Mouse (Mus musculus): ENCODE measurements around the gene Slc22a6.

Gene Slc22a6

GRCm38 (mm10) chr19:8617904-8618303 lies at the start of gene Slc22a6:
Slc22a6 (plus strand) TSS chr19:8618039.
- CTCF ChIA-PET, result no interaction called here

DNA sequence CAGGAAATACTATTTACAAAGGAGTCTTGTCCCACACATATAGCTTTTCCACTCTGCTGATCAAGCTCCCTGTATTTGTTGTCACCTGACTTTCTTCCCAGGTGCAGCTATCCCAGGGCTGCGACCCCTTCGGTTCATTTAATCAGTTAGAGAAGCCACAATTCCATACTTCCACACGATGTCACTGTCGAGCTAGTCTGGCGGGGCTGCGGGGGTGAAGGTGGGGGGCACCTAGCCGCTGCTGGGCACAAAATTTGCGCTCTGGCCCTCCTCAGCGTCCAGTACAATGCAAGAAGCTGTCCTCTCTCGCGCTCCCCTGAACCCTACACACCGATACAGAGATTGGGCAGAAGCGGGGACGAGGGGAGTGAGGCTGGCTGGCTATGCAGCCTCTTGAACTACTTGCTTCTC lies 48.4 kb upstream of the Slc22a6 start:
- CTCF ChIA-PET, result no interaction called here

- CTCF ChIA-PET, result no interaction called here
Observed at GRCm38 (mm10) chr19:8570341-8571040, 47.3 kb upstream of the Slc22a6 start.

GRCm38 (mm10) chr19:8571746-8572145 lies 46.1 kb upstream of the Slc22a6 start:
- CTCF ChIA-PET, result no interaction called here

DNA sequence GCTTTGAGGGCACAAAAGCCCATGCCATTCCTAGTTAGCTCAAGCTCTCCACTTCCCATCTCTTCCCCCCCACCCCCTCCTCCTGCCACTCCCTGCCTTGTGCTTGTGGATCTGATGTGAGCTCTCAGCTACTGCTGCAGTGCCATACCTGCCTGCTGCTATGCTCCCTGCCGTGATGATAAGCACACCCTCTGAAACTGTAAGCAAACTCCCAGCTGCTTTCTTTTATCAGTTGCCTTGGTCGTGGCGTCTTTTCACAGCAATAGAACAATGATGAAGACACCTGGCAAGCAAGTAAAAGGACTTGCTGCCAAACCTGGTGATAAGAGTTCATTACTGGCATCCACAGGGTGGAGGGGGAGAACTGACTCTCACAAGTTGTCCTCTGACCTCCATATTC lies 45.4 kb upstream of the Slc22a6 start:
- CTCF ChIA-PET, result no interaction called here

DNA sequence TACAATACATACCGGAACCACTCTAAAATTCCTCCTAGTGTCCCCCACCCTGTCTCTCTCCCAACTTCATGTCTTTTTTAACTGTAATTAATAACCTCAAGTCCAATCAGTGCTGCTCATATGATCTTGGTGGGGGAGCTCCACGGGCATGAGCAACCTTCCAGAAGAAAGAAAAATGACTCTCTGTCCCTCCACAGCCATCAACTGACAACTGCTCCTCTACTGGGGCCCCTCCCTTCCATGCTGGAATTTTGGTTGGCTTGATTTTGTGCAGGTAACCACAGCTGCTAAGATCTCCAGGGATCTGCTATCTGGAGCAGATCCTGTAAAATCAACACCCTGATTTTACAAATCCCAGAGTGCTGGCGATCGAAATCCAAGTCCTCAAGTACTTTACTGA lies 40.4 kb upstream of the Slc22a6 start:
- CTCF ChIA-PET, result no interaction called here

GRCm38 (mm10) chr19:8578293-8578969 lies 39.4 kb upstream of the Slc22a6 start:
- CTCF ChIA-PET, result interaction anchor here (0.6 to 1.4 kb wide), 3 partner anchors 101 to 115 kb away, joined by 3 to 4 read pairs (median 3); no protein-coding TSS in a partner anchor

DNA sequence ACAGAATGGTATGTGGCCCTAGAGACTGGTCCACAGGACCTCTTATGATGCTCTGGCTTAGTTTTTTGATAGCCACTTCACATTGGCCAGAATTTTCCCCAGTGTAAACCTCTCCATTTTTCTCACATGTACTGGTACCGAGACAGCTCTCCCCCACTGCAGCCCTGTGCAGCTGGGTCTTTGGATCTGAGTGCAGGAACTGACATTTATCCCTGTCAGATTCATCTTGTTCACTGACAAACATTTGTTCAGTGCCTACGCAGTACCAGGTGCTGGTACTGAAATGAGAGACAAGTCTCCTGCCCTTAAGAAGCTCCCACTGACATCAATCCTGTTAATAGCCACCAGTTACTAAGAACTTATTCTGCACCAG lies 38.9 kb upstream of the Slc22a6 start:
- CTCF ChIA-PET, result interaction anchor here (0.8 to 1.4 kb wide), 2 partner anchors 100 to 104 kb away, joined by 3 to 4 read pairs; no protein-coding TSS in a partner anchor

- CTCF ChIA-PET, result no interaction called here
Observed at GRCm38 (mm10) chr19:8585298-8585697, 32.5 kb upstream of the Slc22a6 start.

GRCm38 (mm10) chr19:8585899-8586298 lies 31.9 kb upstream of the Slc22a6 start:
- CTCF ChIA-PET, result no interaction called here

DNA sequence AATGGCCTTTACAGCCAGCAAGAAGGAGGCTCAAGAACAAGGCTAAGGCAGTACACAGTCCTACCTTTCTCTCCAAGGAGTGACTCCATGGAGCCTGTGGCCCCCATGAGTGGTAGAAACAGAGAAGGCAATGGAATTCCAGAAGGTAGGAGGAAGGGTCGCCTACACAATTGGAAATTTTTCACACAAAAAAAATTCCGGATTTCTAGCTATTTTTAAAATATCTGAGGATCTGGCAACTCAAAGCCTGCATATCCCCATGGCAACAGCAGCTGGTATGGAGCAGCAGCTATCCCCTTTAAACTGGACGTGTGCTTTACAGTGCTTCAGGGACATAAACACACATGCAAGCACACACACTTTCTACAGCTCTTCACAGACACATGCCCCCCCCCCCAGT lies 31.5 kb upstream of the Slc22a6 start:
- CTCF ChIA-PET, result no interaction called here

DNA sequence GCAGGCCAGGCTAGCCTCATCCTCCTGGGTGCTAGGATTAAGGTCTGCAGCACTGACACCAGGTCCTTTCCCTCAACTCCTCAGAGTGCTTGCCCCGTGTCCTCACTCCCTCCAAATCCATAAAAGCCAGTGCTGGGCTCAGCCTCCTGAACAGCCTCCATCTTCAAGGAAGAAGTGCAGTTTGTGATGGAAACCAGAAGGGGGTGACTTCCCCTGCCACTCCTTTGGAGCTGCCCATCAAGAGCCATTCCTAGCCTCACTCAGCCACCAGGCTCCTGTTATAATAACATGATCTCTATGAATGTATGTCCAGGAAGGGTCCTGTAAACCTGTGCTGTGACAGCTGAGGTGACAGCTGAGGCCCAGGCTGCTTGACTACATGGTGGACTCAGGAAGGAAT lies 30.5 kb upstream of the Slc22a6 start:
- CTCF ChIA-PET, result no interaction called here

DNA sequence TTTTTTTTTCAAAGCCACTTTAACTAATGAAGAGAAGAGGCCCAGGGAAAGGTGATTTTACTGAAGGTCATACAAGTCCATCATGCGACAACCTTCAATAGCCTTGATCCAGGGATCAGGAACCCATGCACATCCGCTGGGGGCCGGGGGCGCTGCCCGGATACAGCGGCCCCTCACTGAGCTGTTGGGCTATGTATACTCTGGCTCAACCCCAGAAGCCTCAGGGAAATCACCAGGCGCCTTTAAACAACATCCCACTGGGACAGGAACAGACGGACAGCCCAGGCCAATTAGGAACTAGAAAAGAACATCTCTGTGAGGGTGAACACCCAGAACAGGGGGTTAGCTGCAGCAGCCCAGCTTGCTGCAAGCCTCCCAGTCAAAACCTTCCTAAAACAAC lies 26.9 kb upstream of the Slc22a6 start, which contains the start of gene Slc22a8:
TSS of gene Slc22a8 (plus strand) at position 301 of the 400 bp plus-strand sequence.
- CTCF ChIA-PET, result no interaction called here

GRCm38 (mm10) chr19:8592155-8592554 lies 25.7 kb upstream of the Slc22a6 start:
- CTCF ChIA-PET, result no interaction called here

- CTCF ChIA-PET, result no interaction called here
Observed at GRCm38 (mm10) chr19:8592873-8593408, 24.9 kb upstream of the Slc22a6 start.

DNA sequence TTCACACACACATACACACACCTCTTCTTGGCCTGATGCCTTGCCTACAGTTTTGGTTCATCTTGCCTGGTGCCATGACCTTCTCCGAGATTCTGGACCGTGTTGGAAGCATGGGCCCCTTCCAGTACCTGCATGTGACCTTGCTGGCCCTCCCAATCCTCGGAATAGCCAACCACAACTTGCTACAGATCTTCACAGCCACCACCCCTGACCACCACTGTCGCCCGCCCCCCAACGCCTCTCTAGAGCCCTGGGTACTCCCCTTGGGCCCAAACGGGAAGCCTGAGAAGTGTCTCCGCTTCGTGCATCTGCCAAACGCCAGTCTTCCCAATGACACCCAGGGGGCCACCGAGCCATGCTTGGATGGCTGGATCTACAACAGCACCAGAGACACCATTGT lies 24.0 kb upstream of the Slc22a6 start:
- CTCF ChIA-PET, result no interaction called here

GRCm38 (mm10) chr19:8594518-8594917 lies 23.3 kb upstream of the Slc22a6 start:
- CTCF ChIA-PET, result no interaction called here

DNA sequence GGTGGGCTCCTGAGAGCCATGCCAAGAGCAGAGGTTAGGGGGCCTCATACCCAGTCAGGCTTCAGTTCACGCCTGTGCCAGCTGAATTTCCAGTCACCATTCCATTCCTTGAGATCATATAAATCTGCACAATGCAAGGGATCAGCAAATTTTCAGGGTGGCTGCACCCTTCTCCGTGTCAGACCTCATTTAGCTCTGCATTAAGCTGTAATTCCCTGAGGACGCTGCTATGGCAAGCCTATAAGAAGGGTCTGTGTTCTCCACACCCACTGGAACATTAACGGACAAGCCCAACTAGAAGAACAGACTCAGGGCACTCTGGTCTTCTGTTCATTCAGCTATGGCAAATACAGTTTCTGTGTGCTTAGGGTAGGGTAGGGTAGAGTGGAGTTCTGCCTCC lies 20.6 kb upstream of the Slc22a6 start:
- CTCF ChIA-PET, result no interaction called here

DNA sequence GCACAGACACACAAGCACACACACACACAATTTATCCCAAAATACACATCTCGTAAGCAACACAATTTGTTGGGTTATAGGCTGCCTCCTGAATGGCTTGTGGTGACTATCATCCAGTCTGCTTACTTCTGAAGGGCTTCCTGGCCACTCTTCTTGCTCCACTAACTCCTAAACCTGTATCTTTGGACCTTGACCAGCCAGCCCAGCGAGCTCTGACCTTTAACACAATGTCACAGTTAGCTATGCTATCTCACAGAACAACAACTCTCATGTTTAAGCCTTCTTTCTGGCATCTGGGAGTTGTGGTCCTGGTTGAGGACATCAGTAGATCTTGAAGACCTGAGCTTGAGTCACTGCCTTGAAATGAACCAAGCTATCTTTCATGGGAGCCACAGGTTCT lies 18.6 kb upstream of the Slc22a6 start:
- CTCF ChIA-PET, result no interaction called here

DNA sequence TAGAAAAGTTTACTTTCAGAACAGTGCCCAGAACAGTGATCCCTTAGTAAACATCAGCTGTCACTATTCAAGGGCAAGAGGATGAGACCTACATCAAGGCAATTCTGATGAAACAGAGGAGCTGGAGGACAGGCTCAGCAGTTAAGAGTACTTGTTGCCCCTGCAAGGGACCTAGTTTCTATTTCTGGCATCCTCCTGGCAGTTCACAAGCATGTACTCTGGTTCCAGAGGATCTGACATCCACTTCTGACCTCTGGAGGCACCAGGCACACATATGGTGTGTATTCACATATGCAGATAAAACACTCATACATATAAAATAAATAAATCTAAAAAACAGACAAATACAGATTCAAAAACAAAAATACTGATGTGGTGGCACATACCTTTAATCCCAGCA lies 15.9 kb upstream of the Slc22a6 start:
- CTCF ChIA-PET, result no interaction called here

DNA sequence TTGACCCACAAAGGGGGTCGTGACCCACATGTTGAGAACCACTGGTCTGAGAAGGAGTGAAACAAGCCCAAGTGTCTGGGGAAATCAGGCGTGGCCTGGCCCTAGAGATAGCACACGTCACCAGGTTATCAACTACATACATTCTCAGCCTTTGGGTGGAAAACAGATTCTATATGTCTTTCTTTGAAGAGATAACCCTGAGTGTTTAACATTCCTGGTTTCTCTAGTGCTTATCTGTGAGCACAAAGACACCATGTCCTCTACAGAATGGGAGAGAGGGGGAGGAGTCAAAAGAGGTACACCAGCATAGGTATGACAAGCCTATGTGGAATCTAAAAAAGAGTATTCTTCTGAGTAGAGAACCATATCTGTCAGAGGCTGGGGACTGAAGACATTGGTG lies 14.9 kb upstream of the Slc22a6 start:
- CTCF ChIA-PET, result no interaction called here

- CTCF ChIA-PET, result no interaction called here
Observed at GRCm38 (mm10) chr19:8604536-8605240, 13.2 kb upstream of the Slc22a6 start.

GRCm38 (mm10) chr19:8605241-8605558 lies 12.6 kb upstream of the Slc22a6 start:
- CTCF ChIA-PET, result no interaction called here

All from spleen, embryonic (tissue).